Mouse (Mus musculus) erythroblast, embryonic 14.5 days (primary cell): Measurements from ENCODE around the gene Foxn3. TPM values are rescaled to one million over a fixed set of nuclear protein-coding genes. Genes with fewer than 3 reads are reported as not detected.

Experiments
- H3K27me3 ChIP-seq: 2 replicates; pipeline ENCODE4 v1.6.1; 2012; ENCODE audit warnings: inconsistent platforms; ENCODE audit not compliant: control insufficient read depth
- H3K36me3 ChIP-seq: 2 replicates; pipeline ENCODE4 v1.6.1; 2012; ENCODE audit warnings: mild to moderate bottlenecking, inconsistent platforms; ENCODE audit not compliant: control insufficient read depth
- H3K4me1 ChIP-seq: 2 replicates; pipeline ENCODE4 v1.6.1; 2012; ENCODE audit warnings: inconsistent platforms; ENCODE audit not compliant: control insufficient read depth
- H3K4me3 ChIP-seq: replicated peaks from 2 replicates; pipeline ENCODE3; 2012; ENCODE audit warnings: moderate library complexity, mild to moderate bottlenecking, inconsistent platforms
- H3K9me3 ChIP-seq: 2 replicates; pipeline ENCODE4 v1.6.1; 2012; ENCODE audit warnings: low read length, inconsistent platforms, mixed read lengths; ENCODE audit not compliant: control insufficient read depth
- GATA1 ChIP-seq: IDR thresholded peaks from 2 replicates; pipeline ENCODE4 v1.6.1; 2012; ENCODE audit warnings: low read length, inconsistent platforms, mixed read lengths
- TAL1 ChIP-seq: IDR thresholded peaks from 3 replicates; pipeline ENCODE4 v1.6.1; 2012; ENCODE audit warnings: low read length, inconsistent platforms, mixed read lengths
- polyA plus RNA-seq: library from polyadenylated mRNA; stranded (reverse); fragments of >175 nt; gene quantifications from 2 replicates; pipeline ENCODE4 v1.2.3, GENCODE M21; 2012

The Foxn3 gene
- polyA plus RNA-seq, 1 experiment, result 0.84 TPM

- no peaks in the 10 kb centered on the region for H3K36me3 ChIP-seq
- H3K27me3 ChIP-seq, result no peaks in the 10 kb centered on the region
- no peaks in the 10 kb centered on the region for H3K9me3 ChIP-seq
- no peaks in the 10 kb centered on the region for H3K4me1 ChIP-seq
- H3K4me3 ChIP-seq, result no peak overlapping the region
- TF ChIP-seq TAL1 (no peak), GATA1 (no peak)
Observed at GRCm38 (mm10) chr12:99257570-99257969, 305.8 kb downstream of the Foxn3 start.

- H3K4me1 ChIP-seq, result no peaks in the 10 kb centered on the region
- TF ChIP-seq GATA1, result no peak
- TF ChIP-seq TAL1, result no peak
- no peaks in the 10 kb centered on the region for H3K36me3 ChIP-seq
- H3K27me3 ChIP-seq, result no peaks in the 10 kb centered on the region
- no peak overlapping the region for H3K4me3 ChIP-seq
- H3K9me3 ChIP-seq, result no peaks in the 10 kb centered on the region
Observed at GRCm38 (mm10) chr12:99256997-99257396, 306.4 kb downstream of the Foxn3 start.

- no peaks in the 10 kb centered on the region for H3K9me3 ChIP-seq
- H3K27me3 ChIP-seq, result no peaks in the 10 kb centered on the region
- no peaks in the 10 kb centered on the region for H3K4me1 ChIP-seq
- TF ChIP-seq TAL1 (no peak), GATA1 (no peak)
- H3K4me3 ChIP-seq, result no peak overlapping the region
- no peaks in the 10 kb centered on the region for H3K36me3 ChIP-seq
Observed at GRCm38 (mm10) chr12:99256463-99256862, 306.9 kb downstream of the Foxn3 start.

GRCm38 (mm10) chr12:99254436-99254835 lies 308.9 kb downstream of the Foxn3 start:
- Histone ChIP-seq H3K27me3 (no peaks in the 10 kb centered on the region), H3K9me3 (no peaks in the 10 kb centered on the region), H3K4me1 (no peaks in the 10 kb centered on the region), H3K36me3 (no peaks in the 10 kb centered on the region), H3K4me3 (no peak overlapping the region)
- TF ChIP-seq GATA1, result no peak
- TF ChIP-seq TAL1, result no peak

- Histone ChIP-seq H3K36me3 (no peaks in the 10 kb centered on the region), H3K27me3 (no peaks in the 10 kb centered on the region), H3K9me3 (no peaks in the 10 kb centered on the region), H3K4me1 (no peaks in the 10 kb centered on the region), H3K4me3 (no peak overlapping the region)
- no peak for TF ChIP-seq TAL1
- no peak for TF ChIP-seq GATA1
Observed at GRCm38 (mm10) chr12:99253562-99253961, 309.8 kb downstream of the Foxn3 start.

- TF ChIP-seq TAL1 (no peak), GATA1 (no peak)
- Histone ChIP-seq H3K36me3 (no peaks in the 10 kb centered on the region), H3K9me3 (no peaks in the 10 kb centered on the region), H3K27me3 (no peaks in the 10 kb centered on the region), H3K4me1 (peaks cover 4% of the 10 kb centered on the region; the same call in 1 of the 2 replicates), H3K4me3 (no peak overlapping the region)
Observed at GRCm38 (mm10) chr12:99248606-99249005, 314.8 kb downstream of the Foxn3 start.

- Histone ChIP-seq H3K27me3 (no peaks in the 10 kb centered on the region), H3K9me3 (no peaks in the 10 kb centered on the region), H3K4me3 (no peak overlapping the region), H3K36me3 (no peaks in the 10 kb centered on the region), H3K4me1 (peaks cover 4% of the 10 kb centered on the region; the same call in 1 of the 2 replicates)
- TF ChIP-seq TAL1, result no peak
- no peak for TF ChIP-seq GATA1
Observed at GRCm38 (mm10) chr12:99247939-99248338, 315.4 kb downstream of the Foxn3 start.

- Histone ChIP-seq H3K36me3 (no peaks in the 10 kb centered on the region), H3K27me3 (no peaks in the 10 kb centered on the region), H3K4me3 (no peak overlapping the region), H3K9me3 (no peaks in the 10 kb centered on the region), H3K4me1 (peaks cover 4% of the 10 kb centered on the region; the same call in 1 of the 2 replicates)
- TF ChIP-seq GATA1 (no peak), TAL1 (no peak)
Observed at GRCm38 (mm10) chr12:99246984-99247746, 316.2 kb downstream of the Foxn3 start.

GRCm38 (mm10) chr12:99244673-99245072 lies 318.7 kb downstream of the Foxn3 start:
- H3K4me1 ChIP-seq, result peaks cover 4% of the 10 kb centered on the region; the same call in 1 of the 2 replicates
- TF ChIP-seq TAL1, result no peak
- TF ChIP-seq GATA1, result no peak
- no peaks in the 10 kb centered on the region for H3K9me3 ChIP-seq
- no peaks in the 10 kb centered on the region for H3K27me3 ChIP-seq
- no peaks in the 10 kb centered on the region for H3K36me3 ChIP-seq
- no peak overlapping the region for H3K4me3 ChIP-seq
